Mouse (Mus musculus) MEL (cell line): ENCODE data around the gene Urgcp. TPM values are rescaled to one million over a fixed set of nuclear protein-coding genes. Genes with fewer than 3 reads are reported as not detected.

ENCODE experiments used
- DNase-seq: peaks from one replicate; pipeline ENCODE4 v3.0.0; 2011; ENCODE audit warnings: low read depth, low spot score
- H3K27ac ChIP-seq: 2 replicates; pipeline ENCODE4 v1.5.1; 2012; ENCODE audit warnings: low read depth, mild to moderate bottlenecking, control low read depth, low read length, moderate library complexity; ENCODE audit not compliant: control insufficient read depth
- H3K27me3 ChIP-seq, 2 experiments: fragments of 150-350 bp in 1 of 2; sonication (generic) in 1 of 2; 2 replicates each; pipeline ENCODE4 v1.6.1; 2012; ENCODE audit warnings: low read length in 2 of 2, mild to moderate bottlenecking in 2 of 2, improper control_type of control experiment in 1 of 2, moderate library complexity in 1 of 2; ENCODE audit not compliant: insufficient read depth in 2 of 2, control insufficient read depth in 1 of 2
- H3K36me3 ChIP-seq, 2 experiments: 2 replicates each; pipeline ENCODE4 v1.6.1; 2012 to 2014; ENCODE audit warnings: low read length in 2 of 2, improper control_type of control experiment in 1 of 2, inconsistent platforms in 1 of 2, mild to moderate bottlenecking in 1 of 2; ENCODE audit not compliant: insufficient read depth in 2 of 2, control insufficient read depth in 1 of 2
- H3K4me1 ChIP-seq, 2 experiments: fragments of 150-350 bp in 1 of 2; sonication (generic) in 1 of 2; 2 replicates each; pipeline ENCODE4 v1.6.1; 2012; ENCODE audit warnings: low read length in 2 of 2, improper control_type of control experiment in 1 of 2, mild to moderate bottlenecking in 1 of 2; ENCODE audit not compliant: insufficient read depth in 2 of 2, control insufficient read depth in 1 of 2
- H3K4me3 ChIP-seq, 2 experiments: fragments of 150-350 bp in 1 of 2; sonication (generic) in 1 of 2; 2 replicates each; pipeline ENCODE4 v1.5.1; 2012; ENCODE audit warnings: low read depth in 2 of 2, low read length in 2 of 2, mild to moderate bottlenecking in 2 of 2, moderate library complexity in 2 of 2, control low read depth in 1 of 2, improper control_type of control experiment in 1 of 2; ENCODE audit not compliant: control insufficient read depth in 1 of 2, insufficient read depth in 1 of 2
- H3K79me2 ChIP-seq: 2 replicates; pipeline ENCODE4 v1.6.1; 2012; ENCODE audit warnings: mild to moderate bottlenecking, low read length, moderate library complexity; ENCODE audit not compliant: control insufficient read depth, poor library complexity, insufficient read depth
- H3K9ac ChIP-seq: 2 replicates; pipeline ENCODE4 v1.6.1; 2012; ENCODE audit warnings: low read depth, mild to moderate bottlenecking, control low read depth, low read length, moderate library complexity; ENCODE audit not compliant: control insufficient read depth, poor library complexity, severe bottlenecking
- H3K9me3 ChIP-seq: fragments of 150-350 bp; sonication (generic); replicated peaks from 2 replicates; pipeline ENCODE4 v1.6.1; 2012; ENCODE audit warnings: mild to moderate bottlenecking, low read length, improper control_type of control experiment, moderate library complexity; ENCODE audit not compliant: insufficient read depth
- BHLHE40 ChIP-seq: IDR thresholded peaks from 2 replicates; pipeline ENCODE4 v1.6.1; 2012; ENCODE audit warnings: low read depth, mild to moderate bottlenecking, inconsistent platforms, low read length, improper control_type of control experiment, borderline replicate concordance
- CHD1 ChIP-seq: IDR thresholded peaks from 2 replicates; pipeline ENCODE4 v1.6.1; 2012; ENCODE audit warnings: low read depth, mild to moderate bottlenecking, inconsistent platforms, low read length, improper control_type of control experiment
- CHD2 ChIP-seq: IDR thresholded peaks from 2 replicates; pipeline ENCODE4 v1.6.1; 2011; ENCODE audit warnings: low read length, improper control_type of control experiment
- CTCF ChIP-seq, 3 experiments: IDR thresholded peaks in 2 of 3; conservative IDR thresholded peaks in 1 of 3; 2 replicates each; pipeline ENCODE4 v1.5.1; 2011 to 2012; ENCODE audit warnings: low read length in 3 of 3, low read depth in 2 of 3, mild to moderate bottlenecking in 2 of 3, improper control_type of control experiment in 1 of 3, inconsistent platforms in 1 of 3, mixed read lengths in 1 of 3, moderate library complexity in 1 of 3; ENCODE audit not compliant: control insufficient read depth in 1 of 3, insufficient read depth in 1 of 3, poor library complexity in 1 of 3, severe bottlenecking in 1 of 3
- ELF1 ChIP-seq: IDR thresholded peaks from 2 replicates; pipeline ENCODE4 v1.6.1; 2014; ENCODE audit warnings: low read depth, mild to moderate bottlenecking, inconsistent platforms, low read length, improper control_type of control experiment, moderate library complexity
- ETS1 ChIP-seq: IDR thresholded peaks from 2 replicates; pipeline ENCODE4 v1.6.1; 2012; ENCODE audit warnings: low read depth, mild to moderate bottlenecking, inconsistent platforms, low read length, improper control_type of control experiment, moderate library complexity
- GABPA ChIP-seq: IDR thresholded peaks from 2 replicates; pipeline ENCODE4 v1.6.1; 2012; ENCODE audit warnings: low read depth, mild to moderate bottlenecking, inconsistent platforms, low read length, improper control_type of control experiment, moderate library complexity
- HCFC1 ChIP-seq: IDR thresholded peaks from 2 replicates; pipeline ENCODE4 v1.6.1; 2012; ENCODE audit warnings: low read depth, mild to moderate bottlenecking, inconsistent platforms, low read length, improper control_type of control experiment, moderate library complexity
- JUND ChIP-seq: IDR thresholded peaks from 2 replicates; pipeline ENCODE4 v1.6.1; 2011; ENCODE audit warnings: low read depth, mild to moderate bottlenecking, improper control_type of control experiment, low read length
- KAT2A ChIP-seq: conservative IDR thresholded peaks from 2 replicates; pipeline ENCODE4 v1.6.1; 2012; ENCODE audit warnings: low read depth, low read length, improper control_type of control experiment, inconsistent platforms
- MAX ChIP-seq: IDR thresholded peaks from 2 replicates; pipeline ENCODE4 v1.6.1; 2011; ENCODE audit warnings: low read length, improper control_type of control experiment
- MAZ ChIP-seq: IDR thresholded peaks from 2 replicates; pipeline ENCODE4 v1.6.1; 2012; ENCODE audit warnings: low read depth, mild to moderate bottlenecking, inconsistent platforms, low read length, improper control_type of control experiment
- MEF2A ChIP-seq: IDR thresholded peaks from 2 replicates; pipeline ENCODE4 v1.6.1; 2014; ENCODE audit warnings: low read depth, mild to moderate bottlenecking, inconsistent platforms, low read length, improper control_type of control experiment; ENCODE audit not compliant: poor library complexity, insufficient replicate concordance, severe bottlenecking; ENCODE audit errors: extremely low read depth
- MXI1 ChIP-seq: IDR thresholded peaks from 2 replicates; pipeline ENCODE4 v1.6.1; 2011; ENCODE audit warnings: mild to moderate bottlenecking, low read depth, low read length, improper control_type of control experiment
- MYB ChIP-seq: IDR thresholded peaks from 2 replicates; pipeline ENCODE4 v1.6.1; 2011; ENCODE audit warnings: mild to moderate bottlenecking, low read depth, low read length, improper control_type of control experiment
- MYC ChIP-seq: IDR thresholded peaks from 2 replicates; pipeline ENCODE4 v1.6.1; 2011; ENCODE audit warnings: low read depth, mild to moderate bottlenecking, low read length, improper control_type of control experiment, moderate library complexity
- NELFE ChIP-seq: IDR thresholded peaks from 2 replicates; pipeline ENCODE4 v1.6.1; 2011; ENCODE audit warnings: low read depth, low read length, improper control_type of control experiment
- NRF1 ChIP-seq: IDR thresholded peaks from 2 replicates; pipeline ENCODE4 v1.6.1; 2014; ENCODE audit warnings: low read depth, mild to moderate bottlenecking, inconsistent platforms, low read length, improper control_type of control experiment, moderate library complexity; ENCODE audit not compliant: poor library complexity, insufficient read depth, severe bottlenecking
- POLR2A ChIP-seq, 2 experiments: IDR thresholded peaks; 2 replicates each; pipeline ENCODE4 v1.6.1; 2011 to 2012; ENCODE audit warnings: low read length in 2 of 2, mild to moderate bottlenecking in 2 of 2, control low read depth in 1 of 2, improper control_type of control experiment in 1 of 2, low read depth in 1 of 2, moderate library complexity in 1 of 2; ENCODE audit not compliant: control insufficient read depth in 1 of 2, insufficient read depth in 1 of 2, poor library complexity in 1 of 2
- POLR2AphosphoS2 ChIP-seq: IDR thresholded peaks from 2 replicates; pipeline ENCODE4 v1.6.1; 2011; ENCODE audit warnings: low read length, improper control_type of control experiment
- POLR2AphosphoS5 ChIP-seq: IDR thresholded peaks from 2 replicates; pipeline ENCODE4 v1.6.1; 2012; ENCODE audit warnings: low read depth, borderline replicate concordance, mild to moderate bottlenecking, inconsistent platforms, low read length, moderate library complexity, mixed read lengths
- RAD21 ChIP-seq: IDR thresholded peaks from 2 replicates; pipeline ENCODE4 v1.6.1; 2011; ENCODE audit warnings: mild to moderate bottlenecking, low read depth, low read length, improper control_type of control experiment
- RCOR1 ChIP-seq: IDR thresholded peaks from 2 replicates; pipeline ENCODE4 v1.6.1; 2012; ENCODE audit warnings: low read depth, mild to moderate bottlenecking, inconsistent platforms, low read length, improper control_type of control experiment
- SIN3A ChIP-seq: IDR thresholded peaks from 2 replicates; pipeline ENCODE4 v1.6.1; 2012; ENCODE audit warnings: low read length, improper control_type of control experiment, inconsistent platforms
- SMC3 ChIP-seq: IDR thresholded peaks from 2 replicates; pipeline ENCODE4 v1.6.1; 2011; ENCODE audit warnings: low read depth, low read length, improper control_type of control experiment
- TBP ChIP-seq: IDR thresholded peaks from 2 replicates; pipeline ENCODE4 v1.8.0; 2011; ENCODE audit warnings: low read depth, low read length, improper control_type of control experiment
- TCF12 ChIP-seq: IDR thresholded peaks from 2 replicates; pipeline ENCODE4 v1.6.1; 2014; ENCODE audit warnings: low read depth, mild to moderate bottlenecking, inconsistent platforms, low read length, improper control_type of control experiment, moderate library complexity
- UBTF ChIP-seq: IDR thresholded peaks from 2 replicates; pipeline ENCODE4 v1.6.1; 2012; ENCODE audit warnings: low read depth, mild to moderate bottlenecking, inconsistent platforms, low read length, improper control_type of control experiment, moderate library complexity, borderline replicate concordance; ENCODE audit not compliant: insufficient read depth
- USF1 ChIP-seq: IDR thresholded peaks from 2 replicates; pipeline ENCODE4 v1.6.1; 2014; ENCODE audit warnings: low read depth, mild to moderate bottlenecking, inconsistent platforms, low read length, improper control_type of control experiment, moderate library complexity
- USF2 ChIP-seq, 2 experiments: IDR thresholded peaks; 2 replicates each; pipeline ENCODE4 v1.6.1; 2011 to 2012; ENCODE audit warnings: improper control_type of control experiment in 2 of 2, low read length in 2 of 2, borderline replicate concordance in 1 of 2, inconsistent platforms in 1 of 2, low read depth in 1 of 2, mild to moderate bottlenecking in 1 of 2; ENCODE audit not compliant: insufficient read depth in 1 of 2
- ZC3H11A ChIP-seq: IDR thresholded peaks from 2 replicates; pipeline ENCODE4 v1.6.1; 2012; ENCODE audit warnings: low read depth, mild to moderate bottlenecking, inconsistent platforms, low read length, improper control_type of control experiment
- ZKSCAN1 ChIP-seq: IDR thresholded peaks from 2 replicates; pipeline ENCODE4 v1.6.1; 2012; ENCODE audit warnings: low read depth, mild to moderate bottlenecking, inconsistent platforms, low read length, improper control_type of control experiment, moderate library complexity
- ZMIZ1 ChIP-seq: IDR thresholded peaks from 2 replicates; pipeline ENCODE4 v1.6.1; 2012; ENCODE audit warnings: low read depth, mild to moderate bottlenecking, inconsistent platforms, low read length, improper control_type of control experiment, moderate library complexity
- ZNF384 ChIP-seq: IDR thresholded peaks from 2 replicates; pipeline ENCODE4 v1.6.1; 2012; ENCODE audit warnings: low read depth, mild to moderate bottlenecking, inconsistent platforms, low read length, improper control_type of control experiment
- polyA plus RNA-seq, 2 experiments: library from polyadenylated mRNA; stranded (reverse) in 1 of 2; unstranded in 1 of 2; fragments of >175 nt in 1 of 2; fragments of >200 nt in 1 of 2; gene quantifications; 2 replicates each; pipeline versions ENCODE4 v1.2.1 to v1.2.4; 2012; ENCODE audit warnings: low replicate concordance in 2 of 2, low read depth in 1 of 2; ENCODE audit not compliant: insufficient read length in 2 of 2, insufficient read depth in 1 of 2, missing spikeins in 1 of 2
- total RNA-seq: library from RNA; depleted of rRNA; stranded (reverse); fragments of 300-350 nt; gene quantifications from 2 replicates; pipeline ENCODE4 v1.2.3, GENCODE M21; 2012

The Urgcp gene
- total and polyA plus RNA-seq, 3 experiments, result 19.5 to 34.9 (median 29.2) TPM

GRCm38 (mm10) chr11:5788056-5789014 lies 26.2 kb upstream of the Urgcp start, which contains the start of gene Dbnl:
Gene Dbnl, plus strand, starts transcription at chr11:5788488.
- no peaks in the 10 kb centered on the region for H3K9me3 ChIP-seq
- H3K9ac ChIP-seq, result peak within 1 kb of the TSS; percentile 91
- peaks cover 0 to 18% of the 10 kb centered on the region in 2 experiments; a peak in 2 of 4 replicates for H3K4me1 ChIP-seq
- H3K27ac ChIP-seq, result peak within 1 kb of the TSS; percentile 97
- H3K36me3 ChIP-seq, result peaks cover 0 to 19% of the 10 kb centered on the region in 2 experiments; a peak in 2 of 4 replicates
- H3K79me2 ChIP-seq, result peaks cover 21% of the 10 kb centered on the region
- peak; percentile 99 for DNase-seq
- H3K27me3 ChIP-seq, result no peaks in the 10 kb centered on the region
- H3K4me3 ChIP-seq, result peak within 1 kb of the TSS; percentile 65 to 93
- TF ChIP-seq ZNF384 (no peak), JUND (no peak), USF1 (no peak; the same call in 1 of the 2 replicates), MXI1 (peak; percentile 89), ETS1 (peak; percentile 74), NRF1 (peak; percentile 58; the same call in 1 of the 2 replicates), RCOR1 (0 out of 2 replicates have a peak, but pooled peaks have one; percentile 38), BHLHE40 (no peak), RAD21 (no peak), NELFE (peak; percentile 100), USF2 (IDR thresholded peaks at IDR 0.05; ENCODE audit: borderline replicate concordance in 1 of 2, insufficient read depth in 1 of 2, low read depth in 1 of 2, low read length in 2 of 2) (no peak), CHD1 (peak; percentile 97), KAT2A (no peak; the same call in 1 of the 2 replicates), MYB (no peak), MYC (peak; percentile 80), POLR2A (IDR thresholded peaks at IDR 0.05; ENCODE audit: control insufficient read depth in 1 of 2, insufficient read depth in 1 of 2, low read depth in 1 of 2, low read length in 2 of 2, poor library complexity in 1 of 2) (peak; percentile 92 to 100), GABPA (no peak), TCF12 (peak; percentile 81), POLR2AphosphoS2 (peak; percentile 99), MAZ (peak; percentile 86; the same call in 1 of the 2 replicates), CHD2 (no peak), MEF2A (no peak), CTCF (IDR thresholded peaks at IDR 0.05 in 2 of 3, conservative IDR thresholded peaks at IDR 0.05 in 1 of 3; ENCODE audit: control insufficient read depth in 1 of 3, insufficient read depth in 1 of 3, low read depth in 2 of 3, low read length in 3 of 3, poor library complexity in 1 of 3, severe bottlenecking in 1 of 3) (peak in 2 of 3 experiments; percentile 65 to 87; a peak in 5 of 6 replicates), MAX (peak; percentile 85), ZMIZ1 (peak; percentile 99), ELF1 (peak; percentile 100), UBTF (no peak), POLR2AphosphoS5 (no peak), ZKSCAN1 (no peak), TBP (peak; percentile 86; the same call in 1 of the 2 replicates), SMC3 (no peak), ZC3H11A (no peak), SIN3A (peak; percentile 97), HCFC1 (peak; percentile 96)
